Comparison of ENCODE assay signal across 8 mouse cellular contexts in the genomic region with DNA sequence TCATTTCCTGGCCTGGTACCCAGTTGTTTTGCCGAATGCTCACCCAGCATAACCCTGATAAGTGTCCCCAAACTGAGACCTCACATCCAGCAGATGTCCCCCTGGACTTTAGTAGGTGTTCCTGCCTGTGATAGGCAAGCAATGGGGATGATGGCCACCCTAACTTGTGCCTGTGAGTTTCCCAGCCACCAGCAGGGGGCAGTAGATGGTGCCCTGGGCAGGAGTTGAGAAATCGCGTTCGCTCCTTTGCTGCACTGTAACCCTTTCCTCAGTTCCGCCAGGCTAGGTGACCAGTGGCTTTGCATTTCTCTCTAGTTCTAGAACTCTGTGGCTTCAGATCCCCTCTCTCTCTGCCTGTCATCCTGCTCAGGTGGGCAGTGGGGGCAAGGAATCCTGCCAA.
A peak's percentile ranks its signal among the peaks of the same experiment; 100 is the strongest.
DNase-seq lines count a peak whose midpoint lies in the region.

No protein-coding gene starts in this region.

- DNase-seq in gastrocnemius, postnatal 10 days = peak; percentile 47
- no peak for DNase-seq in gastrocnemius, postnatal 25 days
- DNase-seq in ovary, postnatal 36 days (ENCODE audit: low spot score) = peak; percentile 18
- DNase-seq in ovary, postnatal 10 days (ENCODE audit: low spot score) = no peak
- DNase-seq in cerebellum, postnatal 25 days = peak; percentile 33 to 56
- DNase-seq in lung, adult 18-20 months = peak; percentile 5 to 6
- peak; percentile 7 to 56 for DNase-seq in spleen, adult 18-20 months
- no peak for DNase-seq in frontal cortex, postnatal 14 days (ENCODE audit: low spot score in 2 of 2)

Comparison
In these comparisons a context has a peak if more than half of its experiments do, and no peak if none do; other contexts are left out.
1. DNase-seq: peak in gastrocnemius, postnatal 10 days (single experiment), ovary, postnatal 36 days (single experiment), cerebellum, postnatal 25 days (2 of 2), lung, adult 18-20 months (2 of 2) and spleen, adult 18-20 months (2 of 2); none in gastrocnemius, postnatal 25 days (single experiment), ovary, postnatal 10 days (single experiment) and frontal cortex, postnatal 14 days (0 of 2).